ENCODE assay signal across 18 mouse cellular contexts in genomic region chr17:29440490-29440889, GRCm38 (mm10). TPM values are rescaled to one million over a fixed set of nuclear protein-coding genes. Genes with fewer than 3 reads are reported as not detected.
A peak's percentile ranks its signal among the peaks of the same experiment; 100 is the strongest.
DNase-seq lines count a peak whose midpoint lies in the region; ATAC-seq and TF ChIP-seq lines count a peak whose summit lies in the region.
"Had no signal": no experiment of that assay in that cellular context is flagged by ENCODE, and none has a peak within 500 bp of the region (broad histone marks: within the 10 kb centered on the region; RNA-seq: fewer than 3 reads in every experiment).

No protein-coding gene starts in this region.

- H3K9ac ChIP-seq in forebrain, postnatal 0 days, result no peak overlapping the region
- no peak overlapping the region for H3K9ac ChIP-seq in hindbrain, embryonic 11.5 days (ENCODE audit: low read depth, low read length)
- 0 out of 2 replicates have a peak overlapping the region, but pooled peaks have one; percentile 25 for H3K9ac ChIP-seq in embryonic facial prominence, embryonic 14.5 days (ENCODE audit: low read depth, low read length)
- H3K9ac ChIP-seq in liver, embryonic 16.5 days (ENCODE audit: low read depth, low read length), result peak overlapping the region; percentile 60
- H3K9ac ChIP-seq: limb, embryonic 13.5 days; midbrain, embryonic 13.5 days had no signal

- ATAC-seq in forebrain, postnatal 0 days, result no peak
- no peak for ATAC-seq in hindbrain, embryonic 11.5 days (ENCODE audit: low FRiP score)
- no peak for ATAC-seq in embryonic facial prominence, embryonic 14.5 days (ENCODE audit: low read depth)
- ATAC-seq in liver, embryonic 16.5 days (ENCODE audit: low read depth), result no peak
- ATAC-seq: midbrain, embryonic 13.5 days had no signal

- no peaks in the 10 kb centered on the region for H3K36me3 ChIP-seq in forebrain, embryonic 10.5 days (replicated peaks)
- no peaks in the 10 kb centered on the region for H3K36me3 ChIP-seq in forebrain, postnatal 0 days (ENCODE audit: insufficient read depth)
- H3K36me3 ChIP-seq in hindbrain, embryonic 10.5 days, result no peaks in the 10 kb centered on the region
- no peaks in the 10 kb centered on the region for H3K36me3 ChIP-seq in hindbrain, embryonic 11.5 days (ENCODE audit: control insufficient read depth, insufficient read depth, low read length)
- no peaks in the 10 kb centered on the region for H3K36me3 ChIP-seq in embryonic facial prominence, embryonic 14.5 days (ENCODE audit: control insufficient read depth, insufficient read depth, low read length)
- no peaks in the 10 kb centered on the region for H3K36me3 ChIP-seq in liver, embryonic 16.5 days (ENCODE audit: control insufficient read depth, insufficient read depth)
- H3K36me3 ChIP-seq: limb, embryonic 13.5 days; midbrain, embryonic 13.5 days had no signal

- H3K9me3 ChIP-seq in forebrain, embryonic 10.5 days, result no peaks in the 10 kb centered on the region
- no peaks in the 10 kb centered on the region for H3K9me3 ChIP-seq in forebrain, postnatal 0 days (ENCODE audit: low read length)
- no peaks in the 10 kb centered on the region for H3K9me3 ChIP-seq in hindbrain, embryonic 10.5 days
- no peaks in the 10 kb centered on the region for H3K9me3 ChIP-seq in hindbrain, embryonic 11.5 days (ENCODE audit: control insufficient read depth, low read length)
- H3K9me3 ChIP-seq in embryonic facial prominence, embryonic 14.5 days (ENCODE audit: control insufficient read depth, low read length), result no peaks in the 10 kb centered on the region
- H3K9me3 ChIP-seq in liver, embryonic 16.5 days (replicated peaks; ENCODE audit: control insufficient read depth, low read length), result no peaks in the 10 kb centered on the region
- H3K9me3 ChIP-seq: limb, embryonic 13.5 days; midbrain, embryonic 13.5 days had no signal

- H3K4me3 ChIP-seq in forebrain, embryonic 10.5 days, result no peak overlapping the region
- H3K4me3 ChIP-seq in forebrain, postnatal 0 days (ENCODE audit: low read depth, low read length), result no peak overlapping the region
- H3K4me3 ChIP-seq in hindbrain, embryonic 10.5 days, result no peak overlapping the region
- no peak overlapping the region for H3K4me3 ChIP-seq in hindbrain, embryonic 11.5 days (ENCODE audit: low read depth, low read length)
- H3K4me3 ChIP-seq in embryonic facial prominence, embryonic 14.5 days (ENCODE audit: low read depth, low read length), result no peak overlapping the region
- no peak overlapping the region for H3K4me3 ChIP-seq in liver, embryonic 16.5 days (ENCODE audit: low read depth, low read length)
- H3K4me3 ChIP-seq: layer of hippocampus, adult 2 months; limb, embryonic 13.5 days; midbrain, embryonic 13.5 days had no signal

- no peak for TF ChIP-seq CTCF in forebrain, postnatal 0 days (IDR thresholded peaks at IDR 0.05; ENCODE audit: low read depth)

- H3K4me2 ChIP-seq in forebrain, postnatal 0 days (ENCODE audit: low read depth), result no peak overlapping the region
- no peak overlapping the region for H3K4me2 ChIP-seq in hindbrain, embryonic 11.5 days (replicated peaks; ENCODE audit: low read depth, low read length)
- no peak overlapping the region for H3K4me2 ChIP-seq in embryonic facial prominence, embryonic 14.5 days (ENCODE audit: low read depth, low read length)
- H3K4me2 ChIP-seq in liver, embryonic 16.5 days (ENCODE audit: low read depth, low read length), result no peak overlapping the region
- H3K4me2 ChIP-seq: limb, embryonic 13.5 days; midbrain, embryonic 13.5 days had no signal

- peaks cover 11% of the 10 kb centered on the region; the same call in 1 of the 2 replicates for H3K27me3 ChIP-seq in forebrain, embryonic 10.5 days (ENCODE audit: poor library complexity, severe bottlenecking)
- H3K27me3 ChIP-seq in forebrain, postnatal 0 days (ENCODE audit: insufficient read depth, low read length), result no peaks in the 10 kb centered on the region
- H3K27me3 ChIP-seq in hindbrain, embryonic 10.5 days (ENCODE audit: insufficient read depth, poor library complexity, severe bottlenecking), result no peaks in the 10 kb centered on the region
- no peaks in the 10 kb centered on the region for H3K27me3 ChIP-seq in hindbrain, embryonic 11.5 days (ENCODE audit: control insufficient read depth, insufficient read depth, low read length)
- no peaks in the 10 kb centered on the region for H3K27me3 ChIP-seq in embryonic facial prominence, embryonic 14.5 days (replicated peaks; ENCODE audit: control insufficient read depth, insufficient read depth, low read length)
- no peaks in the 10 kb centered on the region for H3K27me3 ChIP-seq in liver, embryonic 16.5 days (ENCODE audit: control insufficient read depth, insufficient read depth, low read depth, low read length)
- H3K27me3 ChIP-seq: CH12.LX; limb, embryonic 13.5 days; midbrain, embryonic 13.5 days had no signal

- peak overlapping the region; percentile 91 for H3K27ac ChIP-seq in forebrain, embryonic 10.5 days
- H3K27ac ChIP-seq in forebrain, postnatal 0 days (ENCODE audit: low read depth, low read length), result no peak overlapping the region
- peak overlapping the region; percentile 68 for H3K27ac ChIP-seq in hindbrain, embryonic 10.5 days
- no peak overlapping the region for H3K27ac ChIP-seq in hindbrain, embryonic 11.5 days (ENCODE audit: low read depth, low read length)
- no peak overlapping the region for H3K27ac ChIP-seq in embryonic facial prominence, embryonic 14.5 days (replicated peaks; ENCODE audit: low read depth, low read length)
- peak overlapping the region; percentile 98 for H3K27ac ChIP-seq in liver, embryonic 16.5 days (ENCODE audit: low read length)
- H3K27ac ChIP-seq: kidney, postnatal 0 days; layer of hippocampus, adult 2 months; limb, embryonic 13.5 days; midbrain, embryonic 13.5 days had no signal

- H3K4me1 ChIP-seq in forebrain, embryonic 10.5 days, result peaks cover 77% of the 10 kb centered on the region
- no peaks in the 10 kb centered on the region; the same call in 1 of the 2 replicates for H3K4me1 ChIP-seq in forebrain, postnatal 0 days (ENCODE audit: insufficient read depth)
- H3K4me1 ChIP-seq in hindbrain, embryonic 10.5 days (replicated peaks), result peaks cover 72% of the 10 kb centered on the region
- H3K4me1 ChIP-seq in hindbrain, embryonic 11.5 days (replicated peaks; ENCODE audit: control insufficient read depth, insufficient read depth, low read length), result peaks cover 3% of the 10 kb centered on the region; the same call in 1 of the 2 replicates
- peaks cover 14% of the 10 kb centered on the region for H3K4me1 ChIP-seq in embryonic facial prominence, embryonic 14.5 days (ENCODE audit: control insufficient read depth, insufficient read depth, low read length)
- peaks cover 92% of the 10 kb centered on the region for H3K4me1 ChIP-seq in liver, embryonic 16.5 days (ENCODE audit: control insufficient read depth, low read depth, low read length)

- no peak for DNase-seq in forebrain, embryonic 10.5 days (ENCODE audit: extremely low spot score, low spot score)
- DNase-seq in forebrain, postnatal 0 days, result no peak
- no peak for DNase-seq in hindbrain, embryonic 10.5 days (ENCODE audit: low spot score)
- DNase-seq in hindbrain, embryonic 11.5 days (ENCODE audit: low spot score), result no peak
- DNase-seq in embryonic facial prominence, embryonic 14.5 days (ENCODE audit: low spot score), result no peak
- no peak for DNase-seq in cerebellum, postnatal 14 days
- no peak for DNase-seq in spleen, postnatal 14 days (ENCODE audit: low spot score in 2 of 2)
- DNase-seq: cerebellum, adult 8-10 months; gastrocnemius, postnatal 10 days; heart, postnatal 36 days; right cerebral cortex, postnatal 25 days; thymus, postnatal 14 days had no signal

RNA-seq across cellular contexts. Expression of gene Pim1, which starts 50.1 kb away (rescaled TPM):
- 32.2 and 33.1 TPM in 2 replicates for polyA plus RNA-seq in forebrain, embryonic 10.5 days (2016; fragmentation: Nextera tagmentation; extraction: Ambion mirVana)
- 8.7 and 14.6 TPM in 2 replicates for total RNA-seq in forebrain, postnatal 0 days (2014; rRNA removed)
- polyA plus RNA-seq in forebrain, postnatal 0 days (2015; fragmentation: Nextera tagmentation; extraction: Ambion mirVana), result 10.3 and 12.0 TPM in 2 replicates
- polyA plus RNA-seq in hindbrain, embryonic 10.5 days (2016; fragmentation: Nextera tagmentation; extraction: Ambion mirVana), result 25.0 and 30.5 TPM in 2 replicates
- polyA plus RNA-seq in hindbrain, embryonic 11.5 days (2014; fragmentation: Nextera tagmentation; extraction: Ambion mirVana), result 16.8 and 18.1 TPM in 2 replicates
- 10.7 and 13.6 TPM in 2 replicates for polyA plus RNA-seq in embryonic facial prominence, embryonic 14.5 days (2014; fragmentation: Nextera tagmentation; extraction: Ambion mirVana)
- polyA plus RNA-seq in liver, embryonic 16.5 days (2015; fragmentation: Nextera tagmentation; extraction: Ambion mirVana), result 74.7 and 80.0 TPM in 2 replicates

Comparison
In these comparisons a context has a peak if more than half of its experiments do, and no peak if none do; other contexts are left out.
1. H3K27ac ChIP-seq: peak in forebrain, embryonic 10.5 days (single experiment), hindbrain, embryonic 10.5 days (single experiment) and liver, embryonic 16.5 days (single experiment); none in forebrain, postnatal 0 days (single experiment), hindbrain, embryonic 11.5 days (single experiment) and embryonic facial prominence, embryonic 14.5 days (single experiment).
2. H3K9ac ChIP-seq: peak in embryonic facial prominence, embryonic 14.5 days (single experiment) and liver, embryonic 16.5 days (single experiment); none in forebrain, postnatal 0 days (single experiment) and hindbrain, embryonic 11.5 days (single experiment).